Mouse (Mus musculus): ENCODE results near the gene Pard3b. TPM values are rescaled to one million over a fixed set of nuclear protein-coding genes. Genes with fewer than 3 reads are reported as not detected.
A peak's percentile ranks its signal among the peaks of the same experiment; 100 is the strongest.

The Pard3b gene
- polyA plus RNA-seq, 1 experiment from 2014 or later, result 7.5 TPM

GRCm38 (mm10) chr1:62340261-62340660 is 701.6 kb downstream of the Pard3b start:
- H3K4me3 ChIP-seq, result no peak overlapping the region
- 83% methylated on average over 1 of the region's 1 CpGs for WGBS
- no peaks in the 10 kb centered on the region for H3K4me1 ChIP-seq
- H3K27me3 ChIP-seq (replicated peaks; ENCODE audit: low read depth, poor library complexity, severe bottlenecking), result no peaks in the 10 kb centered on the region
- no peaks in the 10 kb centered on the region for H3K36me3 ChIP-seq (replicated peaks)
- no peak overlapping the region for H3K27ac ChIP-seq (replicated peaks)
- no peaks in the 10 kb centered on the region for H3K9me3 ChIP-seq
- no peak for DNase-seq (ENCODE audit: low spot score)

GRCm38 (mm10) chr1:62344286-62344685 is 705.7 kb downstream of the Pard3b start:
- no peaks in the 10 kb centered on the region for H3K9me3 ChIP-seq
- WGBS, result 67% methylated on average over 4 of the region's 4 CpGs
- DNase-seq (ENCODE audit: low spot score), result no peak
- no peaks in the 10 kb centered on the region for H3K36me3 ChIP-seq (replicated peaks)
- H3K4me3 ChIP-seq, result no peak overlapping the region
- H3K27me3 ChIP-seq (replicated peaks; ENCODE audit: low read depth, poor library complexity, severe bottlenecking), result no peaks in the 10 kb centered on the region
- no peak overlapping the region for H3K27ac ChIP-seq (replicated peaks)
- no peaks in the 10 kb centered on the region for H3K4me1 ChIP-seq

GRCm38 (mm10) chr1:62348371-62348770 is 709.7 kb downstream of the Pard3b start:
- H3K4me3 ChIP-seq, result no peak overlapping the region
- no peaks in the 10 kb centered on the region for H3K9me3 ChIP-seq
- no peaks in the 10 kb centered on the region for H3K36me3 ChIP-seq (replicated peaks)
- H3K27me3 ChIP-seq (replicated peaks; ENCODE audit: low read depth, poor library complexity, severe bottlenecking), result no peaks in the 10 kb centered on the region
- WGBS, result 92% methylated on average over 4 of the region's 4 CpGs
- DNase-seq (ENCODE audit: low spot score), result no peak
- no peaks in the 10 kb centered on the region for H3K4me1 ChIP-seq
- no peak overlapping the region for H3K27ac ChIP-seq (replicated peaks)

GRCm38 (mm10) chr1:62355496-62355895 is 716.9 kb downstream of the Pard3b start:
- H3K4me3 ChIP-seq, result no peak overlapping the region
- no peaks in the 10 kb centered on the region for H3K36me3 ChIP-seq (replicated peaks)
- H3K27me3 ChIP-seq (replicated peaks; ENCODE audit: low read depth, poor library complexity, severe bottlenecking), result no peaks in the 10 kb centered on the region
- H3K4me1 ChIP-seq, result no peaks in the 10 kb centered on the region
- DNase-seq (ENCODE audit: low spot score), result no peak
- WGBS, result 66% methylated on average over 4 of the region's 4 CpGs
- H3K9me3 ChIP-seq, result no peaks in the 10 kb centered on the region
- H3K27ac ChIP-seq (replicated peaks), result no peak overlapping the region

- H3K27ac ChIP-seq (replicated peaks), result 0 out of 2 replicates have a peak overlapping the region, but pooled peaks have one; percentile 59
- no peaks in the 10 kb centered on the region for H3K9me3 ChIP-seq
- peaks cover 28% of the 10 kb centered on the region for H3K4me1 ChIP-seq
- peak; percentile 36 for DNase-seq (ENCODE audit: low spot score)
- no peaks in the 10 kb centered on the region for H3K36me3 ChIP-seq (replicated peaks)
- no peak overlapping the region for H3K4me3 ChIP-seq
- no peaks in the 10 kb centered on the region for H3K27me3 ChIP-seq (replicated peaks; ENCODE audit: low read depth, poor library complexity, severe bottlenecking)
- WGBS, result 43% methylated on average over 7 of the region's 7 CpGs
Observed at GRCm38 (mm10) chr1:62374427-62375050, 735.9 kb downstream of the Pard3b start.

- Histone ChIP-seq H3K27me3 (replicated peaks; ENCODE audit: low read depth, poor library complexity, severe bottlenecking) (no peaks in the 10 kb centered on the region), H3K4me1 (peaks cover 32% of the 10 kb centered on the region), H3K36me3 (replicated peaks) (no peaks in the 10 kb centered on the region), H3K4me3 (no peak overlapping the region), H3K9me3 (no peaks in the 10 kb centered on the region), H3K27ac (replicated peaks) (no peak overlapping the region)
- 85% methylated on average over 4 of the region's 4 CpGs for WGBS
- DNase-seq (ENCODE audit: low spot score), result no peak
Observed at GRCm38 (mm10) chr1:62378335-62378734, 739.7 kb downstream of the Pard3b start.

GRCm38 (mm10) chr1:62382807-62383514 is 744.3 kb downstream of the Pard3b start:
- WGBS, result 47% methylated on average over 14 of the region's 14 CpGs
- peak; percentile 46 for DNase-seq (ENCODE audit: low spot score)
- peak overlapping the region; percentile 14; the same call in 1 of the 2 replicates for H3K27ac ChIP-seq (replicated peaks)

GRCm38 (mm10) chr1:62384241-62384640 is 745.6 kb downstream of the Pard3b start:
- no peak for DNase-seq (ENCODE audit: low spot score)
- H3K27me3 ChIP-seq (replicated peaks; ENCODE audit: low read depth, poor library complexity, severe bottlenecking), result no peaks in the 10 kb centered on the region
- no peaks in the 10 kb centered on the region for H3K36me3 ChIP-seq (replicated peaks)
- H3K4me3 ChIP-seq, result no peak overlapping the region
- no peaks in the 10 kb centered on the region for H3K9me3 ChIP-seq
- WGBS, result 86% methylated on average over 1 of the region's 1 CpGs
- peaks cover 15% of the 10 kb centered on the region for H3K4me1 ChIP-seq
- H3K27ac ChIP-seq (replicated peaks), result no peak overlapping the region

More at GRCm38 (mm10) chr1:62382807-62383514, 744.3 kb downstream of the Pard3b start:
- H3K9me3 ChIP-seq, result no peaks in the 10 kb centered on the region
- no peaks in the 10 kb centered on the region for H3K27me3 ChIP-seq (replicated peaks; ENCODE audit: low read depth, poor library complexity, severe bottlenecking)
- no peaks in the 10 kb centered on the region for H3K36me3 ChIP-seq (replicated peaks)
- H3K4me1 ChIP-seq, result peaks cover 11% of the 10 kb centered on the region
- H3K4me3 ChIP-seq, result no peak overlapping the region

- DNase-seq (ENCODE audit: low spot score), result no peak
- no peaks in the 10 kb centered on the region for H3K27me3 ChIP-seq (replicated peaks; ENCODE audit: low read depth, poor library complexity, severe bottlenecking)
- 78% methylated on average over 4 of the region's 4 CpGs for WGBS
Observed at GRCm38 (mm10) chr1:62388013-62388412, 749.4 kb downstream of the Pard3b start.

GRCm38 (mm10) chr1:62392863-62393262 is 754.2 kb downstream of the Pard3b start:
- H3K36me3 ChIP-seq (replicated peaks), result no peaks in the 10 kb centered on the region
- no peak overlapping the region for H3K4me3 ChIP-seq
- no peaks in the 10 kb centered on the region for H3K27me3 ChIP-seq (replicated peaks; ENCODE audit: low read depth, poor library complexity, severe bottlenecking)
- peaks cover 40% of the 10 kb centered on the region for H3K4me1 ChIP-seq
- DNase-seq (ENCODE audit: low spot score), result peak; percentile 31
- no peaks in the 10 kb centered on the region for H3K9me3 ChIP-seq
- H3K27ac ChIP-seq (replicated peaks), result peak overlapping the region; percentile 49
- WGBS, result 37% methylated on average over 4 of the region's 4 CpGs

More at GRCm38 (mm10) chr1:62388013-62388412, 749.4 kb downstream of the Pard3b start:
- no peak overlapping the region for H3K27ac ChIP-seq (replicated peaks)
- H3K36me3 ChIP-seq (replicated peaks), result no peaks in the 10 kb centered on the region
- H3K4me3 ChIP-seq, result no peak overlapping the region
- peaks cover 32% of the 10 kb centered on the region for H3K4me1 ChIP-seq
- H3K9me3 ChIP-seq, result no peaks in the 10 kb centered on the region

- H3K9me3 ChIP-seq, result no peaks in the 10 kb centered on the region
- 91% methylated on average over 3 of the region's 3 CpGs for WGBS
- DNase-seq (ENCODE audit: low spot score), result no peak
- H3K4me1 ChIP-seq, result peaks cover 36% of the 10 kb centered on the region
- H3K4me3 ChIP-seq, result no peak overlapping the region
- no peak overlapping the region for H3K27ac ChIP-seq (replicated peaks)
- no peaks in the 10 kb centered on the region for H3K27me3 ChIP-seq (replicated peaks; ENCODE audit: low read depth, poor library complexity, severe bottlenecking)
- H3K36me3 ChIP-seq (replicated peaks), result no peaks in the 10 kb centered on the region
Observed at GRCm38 (mm10) chr1:62394555-62394954, 755.9 kb downstream of the Pard3b start.

- H3K36me3 ChIP-seq (replicated peaks), result no peaks in the 10 kb centered on the region
- H3K9me3 ChIP-seq, result no peaks in the 10 kb centered on the region
- no peaks in the 10 kb centered on the region for H3K27me3 ChIP-seq (replicated peaks; ENCODE audit: low read depth, poor library complexity, severe bottlenecking)
- H3K4me3 ChIP-seq, result no peak overlapping the region
- H3K27ac ChIP-seq (replicated peaks), result no peak overlapping the region; the same call in 1 of the 2 replicates
- no peak for DNase-seq (ENCODE audit: low spot score)
- 17% methylated on average over 3 of the region's 3 CpGs for WGBS
- H3K4me1 ChIP-seq, result peaks cover 11% of the 10 kb centered on the region
Observed at GRCm38 (mm10) chr1:62398261-62398660, 759.6 kb downstream of the Pard3b start.

GRCm38 (mm10) chr1:62398738-62399137 is 760.1 kb downstream of the Pard3b start:
- Histone ChIP-seq H3K4me1 (peaks cover 6% of the 10 kb centered on the region), H3K9me3 (no peaks in the 10 kb centered on the region), H3K27ac (replicated peaks) (no peak overlapping the region), H3K27me3 (replicated peaks; ENCODE audit: low read depth, poor library complexity, severe bottlenecking) (no peaks in the 10 kb centered on the region), H3K4me3 (no peak overlapping the region), H3K36me3 (replicated peaks) (no peaks in the 10 kb centered on the region)
- WGBS, result 77% methylated on average over 4 of the region's 4 CpGs
- no peak for DNase-seq (ENCODE audit: low spot score)
